Mouse (Mus musculus) testis, adult 2 months (tissue): ENCODE measurements at regions not wholly inside any gene's neighbourhood (a gene's known extent, or its start where the extent isn't known, plus 50 kb on each side); places are given as distances from the start of the nearest gene placed in this dataset.

Experiments used
- CTCF ChIP-seq: fragments of 200-500 bp; IDR thresholded peaks from 2 replicates; pipeline ENCODE4 v1.5.1; 2012; ENCODE audit warnings: low read depth, mild to moderate bottlenecking, inconsistent platforms, low read length, moderate library complexity; ENCODE audit not compliant: control insufficient read depth, insufficient read depth, insufficient replicate concordance
- POLR2A ChIP-seq: fragments of 200-500 bp; IDR thresholded peaks from 2 replicates; pipeline ENCODE4 v1.6.1; 2012; ENCODE audit warnings: low read depth, mild to moderate bottlenecking, inconsistent platforms, low read length, moderate library complexity; ENCODE audit not compliant: control insufficient read depth

GRCm38 (mm10) chr5:45025383-45025782 lies 225.9 kb upstream of the Ldb2 start:
- TF ChIP-seq CTCF (no peak), POLR2A (no peak)
